Mouse (Mus musculus) activated CD4-positive, CD25-positive, alpha-beta regulatory T cell, adult 9 weeks (primary cell): ENCODE data around the gene Perm1. TPM values are rescaled to one million over a fixed set of nuclear protein-coding genes. Genes with fewer than 3 reads are reported as not detected.

Experiments used
- polyA plus RNA-seq: library from polyadenylated mRNA; unstranded; fragments of 100-300 nt; shearing (Covaris generic); gene quantifications from one replicate; pipeline ENCODE4 v1.2.1, GENCODE M21; 2017

Gene Perm1
- polyA plus RNA-seq, result 2.1 TPM

DNA sequence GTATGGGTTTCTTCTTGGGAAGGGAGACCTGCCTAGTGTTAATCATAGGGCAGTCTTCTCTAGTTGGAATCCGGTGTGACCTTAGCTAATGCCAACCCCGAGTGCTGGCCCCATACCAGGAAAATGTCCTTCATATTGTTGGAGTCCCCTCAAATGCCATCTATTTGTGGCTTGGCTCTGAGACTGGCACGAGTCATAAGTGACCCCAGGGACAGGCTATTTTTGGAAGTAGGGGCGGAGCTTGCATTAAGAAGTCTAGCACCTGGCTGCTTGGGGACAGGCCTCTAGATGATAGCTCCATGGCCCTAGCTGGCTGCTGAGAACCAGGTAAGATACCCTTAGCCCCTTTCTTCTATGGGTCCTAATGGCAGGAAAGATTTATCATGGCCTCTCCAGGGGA is at the start of gene Perm1:
TSS of gene Perm1 (plus strand) at position 220 of the 400 bp plus-strand sequence.

GRCm38 (mm10) chr4:156197131-156197828 is 18.4 kb upstream of the Perm1 start, which contains the start of gene Agrn:
Gene Agrn (minus strand): TSS chr4:156197488.

DNA sequence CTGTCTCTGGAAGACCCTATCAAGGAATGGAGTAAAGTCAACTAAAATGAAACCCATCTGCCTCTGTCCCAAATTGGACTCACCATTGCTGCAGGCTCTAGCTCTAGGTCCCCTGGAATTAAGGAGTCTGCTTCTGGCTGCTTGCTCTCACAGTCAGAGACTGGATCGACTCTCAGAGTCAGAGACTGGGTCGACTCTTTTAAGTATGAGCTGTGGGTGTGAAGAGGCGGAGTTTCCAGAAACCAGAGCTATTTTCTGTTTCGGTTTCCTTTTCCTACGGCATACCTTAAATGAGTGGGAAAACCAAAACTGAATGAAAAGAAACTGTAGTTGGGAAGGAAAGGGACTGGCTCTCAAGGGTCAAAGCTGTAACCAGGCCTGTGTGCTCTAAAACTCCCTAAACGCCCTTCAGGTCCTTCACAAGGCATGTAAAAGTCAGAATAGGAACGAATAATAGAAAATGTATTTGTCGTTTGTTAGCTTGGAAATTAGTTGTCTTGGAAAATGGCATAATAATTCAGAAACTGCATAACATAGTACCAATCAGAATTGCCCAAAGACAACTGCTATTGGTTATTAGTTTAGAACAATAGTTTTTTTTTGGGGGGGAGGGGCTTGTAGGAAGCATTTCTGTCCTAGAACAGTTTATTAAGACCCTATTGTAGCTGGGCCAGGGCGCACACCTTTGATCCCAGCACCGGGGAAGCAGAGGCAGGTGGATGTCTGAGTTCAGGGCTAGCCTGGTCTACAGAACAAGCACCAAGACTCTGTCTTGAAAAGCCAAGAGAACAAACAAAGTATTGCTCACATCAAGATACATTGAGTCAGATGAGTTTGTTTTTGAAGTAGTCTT is 14.8 kb upstream of the Perm1 start, which contains the start of gene Isg15:
TSS of gene Isg15 (minus strand) at position 196 of the 853 bp plus-strand sequence.

DNA sequence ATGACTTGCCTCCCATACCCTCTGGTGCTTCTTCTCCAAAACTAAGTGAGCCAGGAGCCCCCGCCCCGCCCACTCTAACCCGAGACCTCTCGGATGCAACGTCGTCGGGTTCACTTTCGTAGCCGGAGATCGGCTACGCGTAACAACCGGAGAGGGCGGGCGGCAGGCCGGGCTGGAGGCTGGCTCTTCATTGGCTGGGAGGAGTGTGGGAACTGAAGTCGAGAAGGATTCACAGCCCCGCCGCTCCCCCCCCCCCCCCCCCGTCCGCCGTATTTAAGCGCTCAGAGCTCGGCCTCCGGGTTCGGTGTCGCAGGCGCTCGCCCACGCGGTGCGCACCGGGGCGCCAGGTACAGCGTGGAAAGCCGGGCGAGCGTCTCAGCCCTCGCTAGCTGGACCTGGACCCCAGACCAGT is 12.7 kb upstream of the Perm1 start, which contains the start of gene AW011738:
TSS of gene AW011738 (plus strand) at position 304 of the 412 bp plus-strand sequence.

GRCm38 (mm10) chr4:156234701-156235213 is 19.1 kb downstream of the Perm1 start, which contains the start of gene Plekhn1:
Gene Plekhn1 (minus strand): TSS chr4:156234857.

DNA sequence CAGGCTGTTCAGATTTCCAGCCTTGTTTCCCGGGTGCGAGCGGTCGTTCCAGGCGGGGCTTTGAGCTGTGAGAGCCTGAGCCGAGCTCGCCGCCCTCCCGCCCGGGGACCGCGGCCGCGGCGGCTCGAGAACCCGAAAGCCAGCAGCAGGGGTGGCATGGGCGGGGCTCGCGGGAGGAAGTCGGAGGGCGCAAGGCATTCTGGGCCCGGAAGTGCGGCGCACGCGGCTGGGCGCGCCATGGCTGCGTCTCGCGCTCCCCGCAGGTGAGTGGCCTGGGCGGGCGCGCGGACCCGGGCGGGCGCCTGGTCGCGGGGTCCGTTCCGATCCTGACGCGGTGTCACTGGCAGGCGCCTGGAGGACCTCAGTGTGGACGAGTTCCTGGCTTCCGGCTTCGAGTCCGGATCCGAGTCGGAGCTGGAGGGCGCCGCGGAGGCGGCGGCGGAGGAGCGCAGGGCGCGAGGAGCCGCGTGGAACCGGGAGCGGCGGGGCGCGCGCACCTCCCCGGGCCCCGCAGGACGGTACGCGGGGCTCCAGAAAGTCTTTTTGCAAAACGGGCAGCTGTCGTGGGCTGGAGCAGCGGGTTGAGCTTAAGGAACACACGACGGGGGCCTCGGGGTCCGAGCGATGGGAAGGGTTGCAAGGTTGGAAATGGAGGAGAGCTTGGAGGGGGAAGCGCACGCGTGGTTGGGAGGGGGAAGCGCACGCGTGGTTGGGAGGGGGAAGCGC is 20.3 kb downstream of the Perm1 start, which contains the start of gene Noc2l:
TSS of gene Noc2l (plus strand) at position 203 of the 726 bp plus-strand sequence.

DNA sequence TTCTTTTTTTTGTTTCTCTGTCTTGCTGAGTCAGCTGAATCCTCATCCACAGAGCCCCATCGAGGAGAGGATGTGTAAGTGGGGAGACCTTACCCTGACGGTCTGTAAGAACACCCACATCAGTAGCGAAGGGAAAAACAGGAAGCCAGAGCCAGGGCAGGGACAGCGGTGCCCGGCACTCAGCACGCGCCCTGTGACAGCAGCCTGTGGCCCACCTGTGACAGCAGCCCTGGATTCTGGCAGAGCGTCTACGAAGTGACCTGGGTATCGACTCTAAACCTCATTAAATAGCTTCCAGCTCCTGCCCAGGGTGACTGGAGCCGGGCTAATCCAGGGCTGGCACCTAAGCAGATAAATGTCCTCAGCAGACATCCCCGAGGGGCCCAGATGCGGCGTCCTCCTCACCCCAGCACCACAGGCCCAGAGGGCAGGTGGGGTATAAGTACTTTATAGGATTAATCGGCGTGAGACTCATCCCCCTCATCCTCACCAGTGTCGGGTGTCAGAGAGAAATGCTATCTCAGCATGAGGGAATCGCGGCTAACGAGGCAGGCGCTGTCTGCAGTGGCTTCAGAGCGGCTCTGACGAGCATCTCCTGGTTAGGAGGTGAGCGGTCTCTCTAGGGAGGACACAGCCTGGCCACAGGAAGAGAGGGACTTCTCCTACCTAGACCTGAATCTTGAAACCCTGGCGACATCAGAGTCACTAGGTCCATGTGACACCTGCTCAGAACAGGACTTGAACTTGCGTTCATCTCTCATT is 39.6 kb downstream of the Perm1 start, which contains the start of gene Samd11:
TSS of gene Samd11 (minus strand) at position 580 of the 762 bp plus-strand sequence.

Other genes with a start within 250 kb of the Perm1 start
- gene B3galt6, start 223.2 kb upstream of the Perm1 start, polyA plus RNA-seq, result 1.3 TPM
- gene Sdf4, start 223.0 kb upstream of the Perm1 start, polyA plus RNA-seq, result 591 TPM
- gene Tnfrsf4, start 202.0 kb upstream of the Perm1 start, polyA plus RNA-seq, result 998 TPM
- 855 TPM for gene Tnfrsf18, start 189.7 kb upstream of the Perm1 start, polyA plus RNA-seq
- 0.20 TPM for gene Ttll10, start 156.5 kb upstream of the Perm1 start, polyA plus RNA-seq
- gene 9430015G10Rik, start 105.9 kb upstream of the Perm1 start, polyA plus RNA-seq, result 43.2 TPM
- gene Rnf223, start 85.4 kb upstream of the Perm1 start, polyA plus RNA-seq, result 0.18 TPM
- 1.1 TPM for gene Agrn, start 18.4 kb upstream of the Perm1 start, polyA plus RNA-seq
- 58.5 TPM for gene Isg15, start 15.1 kb upstream of the Perm1 start, polyA plus RNA-seq
- gene AW011738, start 12.6 kb upstream of the Perm1 start, polyA plus RNA-seq, result 23.6 TPM
- gene Plekhn1, start 19.0 kb downstream of the Perm1 start, polyA plus RNA-seq, result 7.4 TPM
- gene Noc2l, start 20.1 kb downstream of the Perm1 start, polyA plus RNA-seq, result 15.7 TPM
- gene Samd11, start 39.8 kb downstream of the Perm1 start, polyA plus RNA-seq, result 5.2 TPM
- not detected for gene Vmn2r-ps159, start 115.2 kb downstream of the Perm1 start, polyA plus RNA-seq